Comparison of ENCODE assay signal across 20 mouse cellular contexts in genomic region chr1:191340530-191340929, GRCm38 (mm10). TPM values are rescaled to one million over a fixed set of nuclear protein-coding genes. Genes with fewer than 3 reads are reported as not detected.
DNase-seq lines count a peak whose midpoint lies in the region.
"Had no signal": no experiment of that assay in that cellular context is flagged by ENCODE, and none has a peak within 500 bp of the region (broad histone marks: within the 10 kb centered on the region; RNA-seq: fewer than 3 reads in every experiment).

No protein-coding gene starts in this region.

- DNase-seq in gastrocnemius, adult 18-20 months (ENCODE audit: low spot score): peak; percentile 31
- DNase-seq in gastrocnemius, postnatal 25 days: no peak
- peak; percentile 59 for DNase-seq in kidney, adult 11 months
- DNase-seq in kidney, postnatal 4 days: no peak
- DNase-seq in kidney, adult 8-10 months: peak; percentile 49 to 53
- DNase-seq in kidney, postnatal 14 days: no peak
- DNase-seq in adipocyte (ENCODE audit: low spot score): peak; percentile 80
- no peak for DNase-seq in ovary, postnatal 14 days (ENCODE audit: low spot score)
- DNase-seq: adrenal gland, adult 8-10 months; adrenal gland, postnatal 25 days; cerebellum, adult 11-12 months; cerebellum, adult 8-10 months; cerebellum, postnatal 10 days; cerebellum, postnatal 36 days; embryo, embryonic 11 days; forebrain, postnatal 0 days; gastrocnemius, postnatal 36 days; heart, adult 2 months; heart, postnatal 14 days; heart, postnatal 4 days had no signal

RNA-seq across cellular contexts. Expression of gene Tmem206, which starts 14.8 kb away (rescaled TPM):
- 1 to 10 TPM; 1.1 to 1.5 TPM for total RNA-seq in gastrocnemius, adult 18-20 months (2021)
- 1 to 10 TPM; 1.2 to 1.3 TPM for total RNA-seq in gastrocnemius, postnatal 25 days (2021)

RNA-seq across cellular contexts. Expression of gene Nenf, which starts 22.5 kb away (rescaled TPM):
- total RNA-seq in gastrocnemius, adult 18-20 months (2021): 10 to 100 TPM; 67.8 to 76.9 TPM
- total RNA-seq in gastrocnemius, postnatal 25 days (2021): 10 to 100 TPM; 54.3 to 62.3 TPM

Comparison
In these comparisons a context has a peak if more than half of its experiments do, and no peak if none do; other contexts are left out.
1. DNase-seq: peak in gastrocnemius, adult 18-20 months (single experiment), kidney, adult 11 months (single experiment), kidney, adult 8-10 months (2 of 2) and adipocyte (single experiment); none in gastrocnemius, postnatal 25 days (single experiment), kidney, postnatal 4 days (0 of 2), kidney, postnatal 14 days (single experiment) and ovary, postnatal 14 days (single experiment).